Mouse (Mus musculus): ENCODE measurements around the gene Kifc5b. TPM values are rescaled to one million over a fixed set of nuclear protein-coding genes. Genes with fewer than 3 reads are reported as not detected.

Gene Kifc5b
- total RNA-seq, 2 experiments from 2014 or later = 3.2 to 4.0 TPM

DNA sequence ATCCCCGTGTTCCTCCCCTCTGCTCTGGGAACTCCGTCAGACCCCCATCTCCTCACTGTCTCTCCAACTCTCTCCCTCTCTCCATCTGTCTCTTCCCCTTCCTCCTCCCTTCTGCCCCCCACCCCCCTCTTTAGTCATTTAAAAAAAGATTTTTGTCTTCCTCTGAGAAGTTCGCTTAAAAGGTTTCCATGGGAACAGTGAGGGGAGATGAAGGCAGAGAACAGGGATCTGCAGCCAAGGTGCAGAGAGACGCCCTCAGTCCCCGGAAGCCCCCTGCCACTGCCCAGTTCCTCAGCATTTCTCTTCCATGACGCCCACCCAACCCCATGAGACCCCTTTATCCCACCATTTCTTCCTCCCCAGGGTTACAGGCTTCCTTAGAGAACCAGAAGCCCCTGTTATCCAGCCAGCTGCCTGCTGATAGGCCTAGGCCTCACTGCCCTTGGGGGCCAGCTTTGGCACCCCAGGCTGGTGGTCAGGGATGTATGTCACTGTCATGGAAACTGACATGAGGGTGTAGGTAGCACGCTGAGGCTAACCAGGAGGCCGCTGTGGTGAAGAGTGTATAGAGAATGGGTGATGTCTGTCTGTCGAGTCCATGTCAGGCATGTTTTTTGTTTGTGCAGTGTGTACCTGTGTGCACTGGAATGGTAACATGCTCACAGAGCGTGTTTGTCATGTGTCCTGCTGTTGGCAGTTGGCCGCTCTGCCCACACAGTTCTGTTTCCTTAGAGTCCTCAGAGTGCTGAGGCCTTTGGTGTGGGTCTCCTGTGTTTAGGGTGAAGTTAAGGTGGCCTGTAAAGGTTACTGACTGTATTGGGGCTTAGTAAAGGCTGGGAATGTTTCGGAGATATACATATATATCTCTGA, 30.6 kb downstream of the Kifc5b start:
- no peak for DNase-seq

- DNase-seq = peak in 1 of 2 experiments; percentile 50
These were observed 31.6 kb downstream of the Kifc5b start for GRCm38 (mm10) chr17:26948316-26949050.

GRCm38 (mm10) chr17:26949051-26949577, 32.2 kb downstream of the Kifc5b start:
- DNase-seq = peak in 1 of 2 experiments; percentile 47

- DNase-seq = peak in 1 of 2 experiments; percentile 60
These were observed 33.0 kb downstream of the Kifc5b start for GRCm38 (mm10) chr17:26949866-26950265.

GRCm38 (mm10) chr17:26950560-26951288, 33.8 kb downstream of the Kifc5b start:
- DNase-seq = no peak

GRCm38 (mm10) chr17:26951406-26951805, 34.5 kb downstream of the Kifc5b start:
- DNase-seq = peak; percentile 75 to 76

DNA sequence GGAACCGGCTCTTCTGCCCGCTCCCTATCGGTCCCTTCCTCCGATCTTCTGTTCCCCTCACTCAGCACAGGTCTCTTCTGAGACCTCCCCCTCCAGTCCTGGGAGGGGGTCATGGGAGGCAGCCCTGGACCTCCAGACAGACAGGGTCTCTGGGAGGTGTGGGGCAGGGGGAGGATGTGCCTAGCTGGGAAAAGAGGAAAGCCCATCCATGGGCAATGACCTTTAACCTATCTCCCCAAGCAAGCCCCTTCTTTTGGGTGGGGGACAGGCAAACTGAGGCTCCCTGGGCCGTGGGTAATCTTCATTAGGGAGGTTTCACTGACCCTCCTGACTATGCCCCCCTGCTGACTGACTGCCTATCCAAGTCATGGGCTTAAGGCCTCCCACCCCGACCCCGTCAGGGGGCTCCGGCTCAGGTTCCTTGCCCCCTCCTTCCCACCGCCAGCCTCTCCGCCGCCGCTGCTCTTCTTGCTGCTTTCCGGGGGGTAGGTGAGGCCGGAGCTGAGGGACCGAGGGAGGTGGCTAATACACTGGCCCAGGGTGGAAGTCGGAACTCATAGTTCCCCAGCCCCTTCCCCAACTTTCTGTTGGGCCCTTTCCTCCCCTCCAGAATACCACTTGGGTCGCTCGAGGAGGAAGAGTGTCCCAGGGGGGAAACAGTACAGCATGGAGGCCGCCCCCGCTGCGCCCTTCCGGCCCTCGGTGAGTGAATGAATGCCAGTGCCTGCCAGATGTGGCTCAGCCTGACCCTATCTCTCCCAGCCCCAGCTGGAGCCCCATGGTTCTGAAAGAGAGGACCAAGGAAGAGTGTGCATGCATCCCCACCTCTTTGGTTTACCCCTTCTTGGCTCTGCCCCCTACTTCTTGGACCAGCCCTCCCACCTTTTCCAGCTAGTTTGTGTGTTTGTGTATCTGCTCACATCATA, 35.3 kb downstream of the Kifc5b start:
- no peak for DNase-seq

DNA sequence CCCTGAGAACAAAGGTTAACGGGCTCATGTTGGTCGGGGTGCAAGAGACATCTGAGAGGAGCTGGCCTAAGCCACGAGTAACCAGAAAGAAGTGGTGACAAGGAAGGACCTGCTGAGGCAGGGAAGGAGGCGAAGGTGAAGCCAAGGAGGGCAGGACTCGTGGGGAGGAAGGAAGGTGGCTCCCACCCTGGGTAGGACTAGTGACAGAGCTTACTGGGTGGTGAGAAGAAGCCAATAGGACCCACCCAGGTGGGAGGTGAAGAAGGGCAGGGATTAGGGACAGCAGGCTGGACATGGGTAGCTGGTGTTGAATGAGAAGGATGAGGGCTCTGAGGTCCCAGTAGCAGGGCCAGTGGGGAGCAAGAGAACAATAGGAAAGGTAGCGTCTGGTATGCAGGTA, 36.3 kb downstream of the Kifc5b start:
- no peak for DNase-seq

DNA sequence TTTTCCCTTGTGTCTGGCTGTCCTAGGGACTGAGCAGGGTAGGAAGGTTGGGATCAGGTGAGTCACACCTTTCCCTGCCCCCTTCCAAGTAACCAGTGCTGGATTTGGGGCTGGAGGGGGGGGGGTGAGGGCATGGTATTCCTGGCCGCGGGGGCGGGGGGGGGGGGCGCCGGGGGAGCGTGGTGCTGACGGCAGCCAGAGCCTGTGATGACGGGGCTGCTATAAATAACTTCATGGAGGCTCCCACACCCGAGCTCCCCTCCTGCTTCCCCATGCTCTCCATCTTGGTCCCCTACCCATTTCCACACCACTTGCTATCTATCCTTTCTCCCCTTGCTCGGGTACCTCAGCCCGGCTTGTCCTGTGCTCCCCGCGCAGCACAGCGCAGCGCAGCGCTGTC, 36.8 kb downstream of the Kifc5b start:
- DNase-seq = no peak

DNA sequence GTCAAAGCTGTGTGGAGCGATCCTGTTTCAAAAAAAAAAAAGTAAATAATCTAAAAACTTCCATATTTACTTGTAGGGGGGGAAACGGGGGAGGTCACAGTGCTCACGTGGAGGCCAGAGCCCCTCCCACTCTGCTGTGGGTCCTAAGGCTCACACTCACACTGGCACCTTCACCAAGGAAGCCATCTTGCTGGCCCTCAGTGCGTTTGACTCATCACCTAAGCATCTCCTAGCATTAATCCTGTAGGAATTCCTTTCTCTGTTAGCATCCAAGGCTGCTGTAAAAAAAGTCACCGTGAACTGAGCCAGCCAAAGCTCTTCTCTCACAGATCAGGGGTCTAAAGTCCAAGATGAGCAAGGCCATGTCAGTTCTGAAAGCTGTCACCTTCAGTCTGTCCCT, 39.4 kb downstream of the Kifc5b start:
- DNase-seq = no peak

DNA sequence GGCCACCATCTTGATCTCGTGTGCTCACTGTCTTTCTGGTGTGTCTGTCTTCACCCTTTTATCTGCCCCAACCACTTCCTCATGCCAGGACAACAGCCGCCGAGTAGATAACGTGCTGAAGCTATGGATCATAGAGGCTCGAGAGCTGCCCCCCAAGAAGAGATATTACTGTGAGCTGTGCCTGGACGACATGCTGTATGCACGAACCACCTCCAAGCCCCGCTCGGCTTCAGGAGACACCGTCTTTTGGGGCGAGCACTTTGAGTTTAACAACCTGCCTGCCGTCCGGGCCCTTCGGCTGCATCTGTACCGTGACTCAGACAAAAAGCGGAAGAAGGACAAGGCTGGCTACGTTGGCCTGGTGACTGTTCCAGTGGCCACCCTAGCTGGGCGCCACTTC, 40.0 kb downstream of the Kifc5b start:
- DNase-seq = no peak

GRCm38 (mm10) chr17:26957872-26958271, 41.0 kb downstream of the Kifc5b start:
- no peak for DNase-seq

DNA sequence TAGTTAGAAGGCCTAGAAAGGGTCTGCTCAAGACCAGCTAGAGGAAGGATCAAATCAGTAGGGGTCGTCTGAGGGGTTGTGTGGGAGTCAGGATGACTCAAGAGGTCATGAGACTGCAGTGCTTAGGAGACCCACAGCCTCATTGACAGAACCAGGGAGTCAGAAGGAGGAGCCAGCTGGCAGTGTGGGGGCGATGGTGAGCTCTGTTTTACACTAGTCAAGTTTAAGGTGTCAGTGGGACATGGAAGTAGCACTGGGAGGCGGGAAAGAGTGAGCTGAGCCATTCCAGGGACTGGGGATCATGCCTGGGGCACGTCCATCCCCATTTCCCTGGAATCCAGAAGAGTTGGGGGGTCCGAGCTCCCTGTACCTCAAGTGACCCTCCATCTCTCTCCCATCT, 42.0 kb downstream of the Kifc5b start:
- DNase-seq = no peak

- DNase-seq = no peak
These were observed 42.9 kb downstream of the Kifc5b start for GRCm38 (mm10) chr17:26959815-26960214.

- peak in 1 of 2 experiments; percentile 3 for DNase-seq
These were observed 44.8 kb downstream of the Kifc5b start for GRCm38 (mm10) chr17:26961572-26962240.

DNA sequence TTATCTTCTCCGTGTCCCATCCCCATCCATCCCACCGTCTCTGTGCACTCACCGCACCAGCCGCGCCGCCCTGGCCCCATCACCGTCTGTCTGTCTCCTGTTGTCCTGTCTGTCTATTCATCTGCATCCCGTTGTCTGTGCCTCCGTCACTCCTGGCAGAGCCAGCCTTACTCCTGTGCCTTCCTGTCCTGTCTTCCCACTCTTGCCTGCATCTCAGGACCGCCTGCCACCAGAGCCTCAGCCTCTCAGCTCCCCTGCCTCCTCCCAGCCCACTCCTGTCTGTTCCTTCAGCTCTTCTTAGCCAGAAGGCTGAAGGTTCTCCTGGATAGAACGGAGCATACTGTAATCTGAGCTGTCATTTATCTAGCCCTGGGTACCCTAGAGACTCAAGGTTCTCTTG, 50.1 kb downstream of the Kifc5b start:
- no peak for DNase-seq

DNA sequence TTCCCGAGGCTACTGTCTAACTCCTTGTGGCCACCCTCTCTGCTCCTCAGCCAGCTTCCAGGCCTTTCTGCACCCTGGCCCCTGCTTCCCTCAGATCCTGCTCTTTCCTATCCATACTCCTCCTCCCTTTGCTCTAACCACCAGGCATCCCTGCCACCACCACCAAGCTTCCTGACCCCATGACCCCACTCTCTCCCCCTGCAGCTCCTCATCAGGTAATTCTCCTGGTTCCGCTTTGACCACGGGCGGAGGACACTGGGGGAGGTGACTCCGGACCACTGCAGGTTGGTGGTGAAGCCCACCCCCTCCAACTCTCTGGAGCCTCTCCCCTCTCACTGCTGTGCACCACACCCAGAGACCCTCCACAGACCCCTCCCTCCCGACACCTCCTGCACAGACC, 50.6 kb downstream of the Kifc5b start:
- DNase-seq = no peak

DNA sequence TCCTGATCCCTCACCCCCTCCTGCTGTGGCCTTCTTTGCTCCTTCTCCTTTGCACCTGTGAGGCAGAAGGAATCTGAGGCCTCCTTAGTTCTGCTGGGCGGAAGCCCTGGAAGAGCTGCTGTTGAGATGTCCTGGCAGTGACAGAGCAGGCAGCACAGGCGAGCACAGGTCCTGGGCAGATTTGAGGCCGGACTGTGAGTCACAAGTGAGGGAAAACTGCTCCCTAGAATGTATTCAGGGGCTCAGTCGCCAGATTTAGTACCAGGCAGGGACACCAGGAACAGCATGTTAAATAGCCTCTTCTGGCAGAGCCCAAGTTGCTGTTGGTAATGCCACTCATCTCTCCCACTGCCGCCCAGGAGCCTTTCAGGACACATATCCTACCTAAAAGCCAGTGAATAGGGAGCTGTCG, 51.3 kb downstream of the Kifc5b start:
- no peak for DNase-seq

GRCm38 (mm10) chr17:26969257-26969656, 52.4 kb downstream of the Kifc5b start:
- DNase-seq = no peak

DNA sequence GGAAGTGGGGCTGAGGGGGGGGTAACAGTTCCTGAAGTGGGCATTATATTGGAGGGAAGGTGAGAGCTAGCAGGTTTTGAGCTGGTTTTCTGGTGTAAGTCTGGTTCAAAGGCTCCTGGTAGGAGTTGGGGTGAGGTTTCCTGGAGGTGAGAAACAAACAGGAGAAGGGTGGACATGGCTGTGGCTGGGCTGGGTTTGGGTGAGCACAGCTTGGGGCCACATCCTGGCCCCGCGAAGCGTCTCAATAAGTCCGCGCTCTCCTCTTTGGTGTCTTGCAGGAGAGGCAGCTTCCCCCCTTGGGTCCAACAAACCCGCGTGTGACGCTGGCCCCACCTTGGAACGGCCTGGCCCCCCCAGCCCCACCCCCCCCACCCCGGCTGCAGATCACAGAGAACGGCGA, 53.3 kb downstream of the Kifc5b start:
- no peak for DNase-seq

All from layer of hippocampus, postnatal 36 days (tissue).